Mouse (Mus musculus) erythroid progenitor cell, adult 5-6 weeks (primary cell): ENCODE results near the gene Olfr665. TPM values are rescaled to one million over a fixed set of nuclear protein-coding genes. Genes with fewer than 3 reads are reported as not detected.
"Not testable (repeated sequence)": the region's sequence is repeated elsewhere in the genome, so short reads cannot be mapped to it uniquely, and the experiment has no call there.

Experiments
- ATAC-seq: replicated peaks from 2 replicates; pipeline ENCODE4 v1.8.0; 2016; ENCODE audit warnings: moderate number of reproducible peaks, mild to moderate bottlenecking, moderate TSS enrichment, inconsistent platforms; ENCODE audit not compliant: poor library complexity, low FRiP score, severe bottlenecking
- total RNA-seq, 2 experiments: library from RNA; stranded (forward) in 1 of 2; stranded (reverse) in 1 of 2; fragments of 150-400 nt in 1 of 2; fragments of 186-747, 209-891 nt in 1 of 2; gene quantifications; 2 replicates each; pipeline versions ENCODE4 v1.2.3 to v1.2.4; 2015 to 2017; ENCODE audit warnings: low replicate concordance in 2 of 2

The Olfr665 gene
- total RNA-seq (2015; ENCODE audit: low replicate concordance) (2.1 TPM in 1 of 2 replicates, not detected in the other), total RNA-seq (2017; ENCODE audit: low replicate concordance) (not detected in 2 replicates)

GRCm38 (mm10) chr7:104877731-104878130 lies at the start of gene Olfr665:
Olfr665 (plus strand) TSS chr7:104878031.
- ATAC-seq, result no peak

- no peak for ATAC-seq
Observed at GRCm38 (mm10) chr7:104842503-104842902, 35.3 kb upstream of the Olfr665 start, which contains the start of gene Usp17lb. Usp17lb (minus strand) TSS chr7:104842603.

- no peak for ATAC-seq
Observed at GRCm38 (mm10) chr7:104843731-104844287, 34.0 kb upstream of the Olfr665 start.

- ATAC-seq, result not testable (repeated sequence)
Observed at GRCm38 (mm10) chr7:104851546-104851945, 26.3 kb upstream of the Olfr665 start.

GRCm38 (mm10) chr7:104855248-104855750 lies 22.5 kb upstream of the Olfr665 start:
- ATAC-seq, result no peak

- not testable (repeated sequence) for ATAC-seq
Observed at GRCm38 (mm10) chr7:104856709-104857108, 21.1 kb upstream of the Olfr665 start, which contains the start of gene Usp17la. Usp17la (plus strand) TSS chr7:104857009.

- no peak for ATAC-seq
Observed at GRCm38 (mm10) chr7:104857683-104858082, 20.1 kb upstream of the Olfr665 start.

GRCm38 (mm10) chr7:104861381-104861780 lies 16.4 kb upstream of the Olfr665 start:
- ATAC-seq, result no peak

GRCm38 (mm10) chr7:104895852-104896251 lies 18.0 kb downstream of the Olfr665 start, which contains the start of gene Olfr666:
Olfr666 (minus strand) TSS chr7:104895952.
- ATAC-seq, result no peak

GRCm38 (mm10) chr7:104921382-104921781 lies 43.6 kb downstream of the Olfr665 start, which contains the start of gene Olfr667:
Olfr667 (minus strand) TSS chr7:104921482.
- ATAC-seq, result no peak

GRCm38 (mm10) chr7:104927957-104928356 lies 50.1 kb downstream of the Olfr665 start, which contains the start of gene Olfr668:
Olfr668 (minus strand) TSS chr7:104928057.
- ATAC-seq, result no peak

Other genes starting within 250 kb of the Olfr665 start
- gene Olfr658, start 230.7 kb upstream of the Olfr665 start, total RNA-seq (2015; ENCODE audit: low replicate concordance), result not detected in 2 replicates
- gene Olfr658, start 230.7 kb upstream of the Olfr665 start, total RNA-seq (2017; ENCODE audit: low replicate concordance), result not detected in 2 replicates
- gene Olfr659, start 211.3 kb upstream of the Olfr665 start, total RNA-seq (2015; ENCODE audit: low replicate concordance), result not detected in 2 replicates
- gene Olfr659, start 211.3 kb upstream of the Olfr665 start, total RNA-seq (2017; ENCODE audit: low replicate concordance), result not detected in 2 replicates
- not detected in 2 replicates for gene Olfr661, start 191.5 kb upstream of the Olfr665 start, total RNA-seq (2015; ENCODE audit: low replicate concordance)
- not detected in 2 replicates for gene Olfr661, start 191.5 kb upstream of the Olfr665 start, total RNA-seq (2017; ENCODE audit: low replicate concordance)
- gene Usp17le, start 100.6 kb upstream of the Olfr665 start, total RNA-seq (2015; ENCODE audit: low replicate concordance), result not detected in 2 replicates
- gene Usp17le, start 100.6 kb upstream of the Olfr665 start, total RNA-seq (2017; ENCODE audit: low replicate concordance), result not detected in 2 replicates
- gene Usp17lb, start 35.4 kb upstream of the Olfr665 start, total RNA-seq (2015; ENCODE audit: low replicate concordance), result not detected in 2 replicates
- not detected in 2 replicates for gene Usp17lb, start 35.4 kb upstream of the Olfr665 start, total RNA-seq (2017; ENCODE audit: low replicate concordance)
- not detected in 2 replicates for gene Usp17la, start 21.0 kb upstream of the Olfr665 start, total RNA-seq (2015; ENCODE audit: low replicate concordance)
- not detected in 2 replicates for gene Usp17la, start 21.0 kb upstream of the Olfr665 start, total RNA-seq (2017; ENCODE audit: low replicate concordance)
- gene Olfr666, start 17.9 kb downstream of the Olfr665 start, total RNA-seq (2015; ENCODE audit: low replicate concordance), result not detected in 2 replicates
- gene Olfr666, start 17.9 kb downstream of the Olfr665 start, total RNA-seq (2017; ENCODE audit: low replicate concordance), result not detected in 2 replicates
- gene Olfr667, start 43.5 kb downstream of the Olfr665 start, total RNA-seq (2015; ENCODE audit: low replicate concordance), result not detected in 2 replicates
- gene Olfr667, start 43.5 kb downstream of the Olfr665 start, total RNA-seq (2017; ENCODE audit: low replicate concordance), result not detected in 2 replicates
- not detected in 2 replicates for gene Olfr668, start 50.0 kb downstream of the Olfr665 start, total RNA-seq (2015; ENCODE audit: low replicate concordance)
- not detected in 2 replicates for gene Olfr668, start 50.0 kb downstream of the Olfr665 start, total RNA-seq (2017; ENCODE audit: low replicate concordance)
- gene Olfr669, start 56.2 kb downstream of the Olfr665 start, total RNA-seq (2015; ENCODE audit: low replicate concordance), result not detected in 2 replicates
- gene Olfr669, start 56.2 kb downstream of the Olfr665 start, total RNA-seq (2017; ENCODE audit: low replicate concordance), result not detected in 2 replicates
- not detected in 2 replicates for gene Olfr670, start 84.6 kb downstream of the Olfr665 start, total RNA-seq (2015; ENCODE audit: low replicate concordance)
- gene Olfr670, start 84.6 kb downstream of the Olfr665 start, total RNA-seq (2017; ENCODE audit: low replicate concordance), result not detected in 2 replicates
- gene Olfr671, start 101.1 kb downstream of the Olfr665 start, total RNA-seq (2015; ENCODE audit: low replicate concordance), result not detected in 2 replicates
- gene Olfr671, start 101.1 kb downstream of the Olfr665 start, total RNA-seq (2017; ENCODE audit: low replicate concordance), result not detected in 2 replicates
- gene Olfr672, start 124.0 kb downstream of the Olfr665 start, total RNA-seq (2015; ENCODE audit: low replicate concordance), result not detected in 2 replicates
- not detected in 2 replicates for gene Olfr672, start 124.0 kb downstream of the Olfr665 start, total RNA-seq (2017; ENCODE audit: low replicate concordance)
- gene Olfr675, start 150.4 kb downstream of the Olfr665 start, total RNA-seq (2015; ENCODE audit: low replicate concordance), result not detected in 2 replicates
- not detected in 2 replicates for gene Olfr675, start 150.4 kb downstream of the Olfr665 start, total RNA-seq (2017; ENCODE audit: low replicate concordance)
- gene Olfr676, start 154.7 kb downstream of the Olfr665 start, total RNA-seq (2015; ENCODE audit: low replicate concordance), result not detected in 2 replicates
- gene Olfr676, start 154.7 kb downstream of the Olfr665 start, total RNA-seq (2017; ENCODE audit: low replicate concordance), result not detected in 2 replicates
- not detected in 2 replicates for gene Olfr677, start 173.3 kb downstream of the Olfr665 start, total RNA-seq (2015; ENCODE audit: low replicate concordance)
- gene Olfr677, start 173.3 kb downstream of the Olfr665 start, total RNA-seq (2017; ENCODE audit: low replicate concordance), result not detected in 2 replicates
- gene Olfr678, start 186.4 kb downstream of the Olfr665 start, total RNA-seq (2015; ENCODE audit: low replicate concordance), result not detected in 2 replicates
- gene Olfr678, start 186.4 kb downstream of the Olfr665 start, total RNA-seq (2017; ENCODE audit: low replicate concordance), result not detected in 2 replicates
- not detected in 2 replicates for gene Olfr679, start 203.2 kb downstream of the Olfr665 start, total RNA-seq (2015; ENCODE audit: low replicate concordance)
- not detected in 2 replicates for gene Olfr679, start 203.2 kb downstream of the Olfr665 start, total RNA-seq (2017; ENCODE audit: low replicate concordance)
- gene Olfr680-ps1, start 214.8 kb downstream of the Olfr665 start, total RNA-seq (2015; ENCODE audit: low replicate concordance), result not detected in 2 replicates
- gene Olfr680-ps1, start 214.8 kb downstream of the Olfr665 start, total RNA-seq (2017; ENCODE audit: low replicate concordance), result not detected in 2 replicates
- not detected in 2 replicates for gene Olfr681, start 238.8 kb downstream of the Olfr665 start, total RNA-seq (2015; ENCODE audit: low replicate concordance)
- gene Olfr681, start 238.8 kb downstream of the Olfr665 start, total RNA-seq (2017; ENCODE audit: low replicate concordance), result not detected in 2 replicates